Mouse (Mus musculus): ENCODE measurements around the gene Pnldc1. TPM values are rescaled to one million over a fixed set of nuclear protein-coding genes. Genes with fewer than 3 reads are reported as not detected.
"Not testable (repeated sequence)": the region's sequence is repeated elsewhere in the genome, so short reads cannot be mapped to it uniquely, and the experiment has no call there.

The Pnldc1 gene
- polyA plus RNA-seq, 1 experiment from 2014 or later, result 2.4 TPM

DNA sequence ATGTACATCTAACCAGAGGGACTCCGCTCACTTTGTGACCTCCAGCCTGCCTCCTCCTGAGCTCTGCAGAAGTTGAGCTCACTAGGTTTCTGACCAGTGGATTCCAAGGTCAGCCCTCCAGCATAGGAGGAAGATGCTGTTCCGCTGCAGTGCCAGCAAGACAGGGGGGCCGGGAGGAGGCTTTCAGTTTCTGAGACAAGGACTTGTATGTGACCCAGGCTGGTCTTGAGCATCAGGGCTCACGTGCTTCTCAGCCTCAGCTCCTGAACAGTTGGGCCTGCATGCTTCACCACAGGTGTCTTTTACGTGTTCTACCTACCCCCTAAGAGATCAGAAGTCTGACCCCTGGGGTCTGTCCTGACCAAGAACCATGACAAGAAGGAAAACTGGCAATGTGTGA, 21.5 kb upstream of the Pnldc1 start:
- WGBS, result 88% methylated on average over 5 of the region's 5 CpGs
- not testable (repeated sequence) for H3K4me1 ChIP-seq (replicated peaks); H3K9me3 ChIP-seq; H3K4me3 ChIP-seq; H3K27ac ChIP-seq; DNase-seq (ENCODE audit: low spot score); H3K27me3 ChIP-seq (ENCODE audit: insufficient read depth, poor library complexity, severe bottlenecking)
- H3K36me3 ChIP-seq, result peaks cover 19% of the 10 kb centered on the region

DNA sequence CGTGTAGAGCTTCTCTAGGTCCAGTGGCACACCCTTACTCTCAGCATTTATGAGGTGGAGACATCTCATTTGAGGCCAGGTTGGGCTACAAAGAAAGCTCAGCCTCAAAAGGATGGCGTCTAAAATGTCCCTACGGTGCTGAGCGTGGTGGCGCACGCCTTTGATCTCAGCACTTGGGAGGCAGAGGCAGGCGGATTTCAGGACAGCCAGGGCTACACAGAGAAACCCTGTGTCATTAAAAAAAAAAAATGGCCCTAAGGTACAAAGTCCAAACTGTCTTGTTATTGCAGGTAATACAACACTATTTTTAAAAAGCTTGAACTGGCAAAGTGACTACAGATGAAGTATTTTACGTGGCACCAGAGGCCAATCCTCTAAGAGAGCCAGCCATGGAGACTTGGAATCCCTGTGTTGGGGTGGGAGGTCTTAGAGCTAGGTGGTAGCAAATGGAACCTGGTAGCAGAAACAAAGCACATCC, 15.7 kb upstream of the Pnldc1 start:
- DNase-seq (ENCODE audit: low spot score), result no peak

DNA sequence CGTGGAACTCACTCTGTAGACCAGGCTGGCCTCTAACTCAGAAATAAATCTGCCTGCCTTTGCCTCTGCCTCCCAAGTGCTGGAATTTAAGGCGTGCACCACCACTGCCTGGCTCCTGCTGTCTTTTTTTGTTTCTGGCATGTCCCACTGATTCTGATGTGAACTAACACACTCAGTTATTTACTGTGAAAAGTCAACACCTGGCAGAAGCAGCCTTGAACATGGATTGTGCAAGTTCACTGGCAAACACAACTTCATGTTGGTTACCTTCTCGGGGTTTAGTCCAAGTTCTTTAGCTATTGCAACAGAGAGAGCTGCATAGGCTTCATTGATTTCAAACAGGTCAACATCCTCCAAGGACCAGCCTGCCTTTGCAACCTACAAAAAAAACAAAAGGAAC, 15.0 kb upstream of the Pnldc1 start:
- WGBS, result 95% methylated on average over 3 of the region's 3 CpGs
- no peak overlapping the region for H3K4me3 ChIP-seq
- no peaks in the 10 kb centered on the region for H3K9me3 ChIP-seq
- no peak for DNase-seq (ENCODE audit: low spot score)
- peaks cover 84% of the 10 kb centered on the region for H3K36me3 ChIP-seq
- H3K27ac ChIP-seq, result no peak overlapping the region
- H3K4me1 ChIP-seq (replicated peaks), result no peaks in the 10 kb centered on the region
- no peaks in the 10 kb centered on the region for H3K27me3 ChIP-seq (ENCODE audit: insufficient read depth, poor library complexity, severe bottlenecking)

More for the DNA sequence above, 15.7 kb upstream of the Pnldc1 start:
- 91% methylated on average over 8 of the region's 8 CpGs for whole genome bisulfite sequencing
- no peaks in the 10 kb centered on the region for H3K9me3 ChIP-seq
- peaks cover 77% of the 10 kb centered on the region for H3K36me3 ChIP-seq
- H3K27me3 ChIP-seq (ENCODE audit: insufficient read depth, poor library complexity, severe bottlenecking), result no peaks in the 10 kb centered on the region
- H3K4me1 ChIP-seq (replicated peaks), result no peaks in the 10 kb centered on the region
- H3K4me3 ChIP-seq, result no peak overlapping the region
- no peak overlapping the region for H3K27ac ChIP-seq

DNA sequence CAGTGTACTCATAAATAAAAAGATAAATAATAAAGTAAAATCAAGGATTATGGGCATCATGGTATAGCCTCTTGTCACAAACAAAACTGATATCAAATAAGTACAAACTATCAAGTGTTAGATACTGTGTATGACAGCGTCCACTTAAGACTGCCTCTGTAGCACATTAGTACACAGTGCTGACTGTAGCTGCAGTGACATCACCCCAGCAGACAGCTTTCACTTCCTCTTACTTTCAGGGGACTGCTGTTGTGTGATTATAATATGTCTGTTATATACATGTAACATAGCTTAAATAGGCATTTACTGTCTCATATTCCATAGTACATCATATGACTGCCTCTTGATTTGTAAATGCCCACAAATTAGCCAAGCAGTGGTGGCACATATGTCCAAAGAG, 11.0 kb upstream of the Pnldc1 start:
- Histone ChIP-seq H3K9me3 (no peaks in the 10 kb centered on the region), H3K27me3 (ENCODE audit: insufficient read depth, poor library complexity, severe bottlenecking) (no peaks in the 10 kb centered on the region), H3K4me3 (no peak overlapping the region), H3K27ac (no peak overlapping the region), H3K36me3 (peaks cover 87% of the 10 kb centered on the region), H3K4me1 (replicated peaks) (peaks cover 11% of the 10 kb centered on the region)
- 93% methylated on average over 1 of the region's 1 CpGs for WGBS
- DNase-seq (ENCODE audit: low spot score), result no peak

DNA sequence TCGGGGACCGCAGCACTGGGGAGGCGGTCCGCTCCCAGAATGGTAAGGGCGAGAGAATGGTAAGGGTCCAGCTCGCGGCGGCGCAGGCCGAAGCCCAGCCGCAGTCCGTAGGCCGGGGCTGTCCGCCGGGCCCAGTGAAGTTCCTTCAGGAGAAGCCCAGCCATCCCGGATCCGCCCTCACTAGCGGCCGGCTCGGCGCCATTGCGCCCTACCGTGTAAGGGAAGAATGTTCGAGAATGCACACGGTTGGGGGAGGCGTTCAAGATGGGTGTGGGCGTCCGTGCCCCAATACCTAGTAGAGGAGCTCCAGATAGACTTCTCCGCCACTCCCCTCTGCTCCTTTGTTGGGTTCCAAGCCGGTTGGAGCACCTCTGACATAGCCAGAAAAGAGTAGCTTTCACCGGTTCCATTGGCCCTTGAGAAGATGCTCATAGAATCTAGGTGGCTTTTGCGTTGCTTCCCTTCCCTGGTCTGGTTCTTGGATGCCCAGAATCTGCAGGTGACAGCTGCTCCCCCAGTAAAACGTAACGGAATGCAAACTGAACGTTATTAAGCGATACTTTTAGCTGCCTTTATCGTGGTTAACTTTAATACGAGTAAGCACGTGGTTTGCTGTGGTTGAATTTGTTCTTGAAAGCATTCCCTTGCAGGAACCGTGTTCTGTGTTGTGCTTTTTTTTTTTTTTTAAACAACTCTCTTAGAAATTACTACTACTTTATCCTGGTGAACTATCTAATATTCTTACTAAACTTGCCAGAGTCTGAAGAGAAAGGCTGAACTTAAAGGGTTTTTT, 6.8 kb upstream of the Pnldc1 start:
- WGBS, result under 1% methylated on average over 40 of the region's 40 CpGs
- Histone ChIP-seq H3K9me3 (no peaks in the 10 kb centered on the region), H3K4me1 (replicated peaks) (peaks cover 18% of the 10 kb centered on the region), H3K36me3 (peaks cover 71% of the 10 kb centered on the region), H3K27ac (peak overlapping the region; percentile 97), H3K27me3 (ENCODE audit: insufficient read depth, poor library complexity, severe bottlenecking) (no peaks in the 10 kb centered on the region), H3K4me3 (peak overlapping the region; percentile 98)
- no peak for DNase-seq (ENCODE audit: low spot score)

DNA sequence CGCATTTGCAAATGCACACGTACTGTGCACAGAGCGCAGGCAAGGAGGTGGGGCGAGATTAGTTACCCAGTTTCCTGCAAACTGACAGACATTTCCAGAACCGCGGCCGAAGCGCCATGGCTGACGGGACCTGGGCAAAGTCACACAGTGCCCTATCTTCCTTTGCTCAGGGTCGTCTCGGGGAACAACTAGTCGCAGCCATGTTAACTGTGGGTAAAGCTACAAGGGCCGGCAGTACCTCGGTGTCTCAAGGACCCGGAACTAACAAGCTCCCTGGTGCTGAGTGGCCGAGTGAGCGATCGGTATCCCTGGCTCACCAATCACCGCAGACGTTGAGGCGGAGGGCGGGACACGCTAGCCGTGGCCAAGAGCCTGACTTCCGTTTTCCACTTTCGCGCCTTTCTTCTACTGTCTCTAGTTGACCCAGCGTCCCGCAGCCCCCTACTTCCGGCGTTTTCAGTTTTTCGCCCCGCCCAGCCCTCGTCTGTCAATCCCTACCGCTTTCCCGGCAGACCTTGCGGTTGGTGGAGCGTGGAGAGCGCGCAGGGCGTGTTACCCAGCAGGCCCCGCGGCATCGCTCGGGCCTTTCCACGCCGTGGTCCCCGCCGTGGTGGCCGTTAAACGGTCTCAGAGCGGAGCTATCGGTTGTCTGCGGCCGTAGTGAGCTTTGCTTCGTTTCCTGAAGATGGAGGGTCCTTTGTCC, 6.0 kb upstream of the Pnldc1 start, which contains the start of gene Mrpl18:
Gene Mrpl18 (minus strand): TSS at position 465 of the 703 bp plus-strand sequence.
- WGBS, result under 1% methylated on average over 56 of the region's 56 CpGs
- H3K9me3 ChIP-seq, result no peaks in the 10 kb centered on the region
- peaks cover 71% of the 10 kb centered on the region for H3K36me3 ChIP-seq
- H3K4me3 ChIP-seq, result peak within 1 kb of the TSS; percentile 98
- peaks cover 18% of the 10 kb centered on the region for H3K4me1 ChIP-seq (replicated peaks)
- no peaks in the 10 kb centered on the region for H3K27me3 ChIP-seq (ENCODE audit: insufficient read depth, poor library complexity, severe bottlenecking)
- DNase-seq (ENCODE audit: low spot score), result peak; percentile 100
- H3K27ac ChIP-seq, result peak within 1 kb of the TSS; percentile 97

DNA sequence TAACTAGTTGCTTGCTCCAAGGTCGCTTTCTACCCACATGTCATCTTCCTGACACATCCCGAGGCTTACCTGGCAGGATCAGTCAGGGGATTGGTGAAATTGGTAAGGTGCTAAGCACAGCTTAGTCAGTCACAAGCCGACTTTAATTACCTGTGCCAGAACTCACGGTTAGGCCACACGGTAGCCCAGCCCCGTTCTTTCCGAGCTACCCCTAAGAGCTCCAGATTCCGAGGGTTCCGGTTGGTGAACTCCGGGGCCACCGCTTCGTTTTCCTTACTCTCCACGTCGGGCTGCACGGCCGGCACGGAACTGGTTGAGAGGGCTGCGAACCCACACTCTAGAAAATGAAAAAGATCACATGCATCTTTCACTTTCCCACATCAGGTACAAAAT, 5.5 kb upstream of the Pnldc1 start, which contains the start of gene Tcp1:
Gene Tcp1 (plus strand): TSS at position 214 of the 393 bp plus-strand sequence.
- Histone ChIP-seq H3K4me3 (peak within 1 kb of the TSS; percentile 98), H3K4me1 (replicated peaks) (peaks cover 18% of the 10 kb centered on the region), H3K27me3 (ENCODE audit: insufficient read depth, poor library complexity, severe bottlenecking) (no peaks in the 10 kb centered on the region), H3K36me3 (peaks cover 71% of the 10 kb centered on the region), H3K9me3 (no peaks in the 10 kb centered on the region), H3K27ac (peak within 1 kb of the TSS; percentile 97)
- DNase-seq (ENCODE audit: low spot score), result peak; percentile 24
- WGBS, result 2% methylated on average over 18 of the region's 18 CpGs

DNA sequence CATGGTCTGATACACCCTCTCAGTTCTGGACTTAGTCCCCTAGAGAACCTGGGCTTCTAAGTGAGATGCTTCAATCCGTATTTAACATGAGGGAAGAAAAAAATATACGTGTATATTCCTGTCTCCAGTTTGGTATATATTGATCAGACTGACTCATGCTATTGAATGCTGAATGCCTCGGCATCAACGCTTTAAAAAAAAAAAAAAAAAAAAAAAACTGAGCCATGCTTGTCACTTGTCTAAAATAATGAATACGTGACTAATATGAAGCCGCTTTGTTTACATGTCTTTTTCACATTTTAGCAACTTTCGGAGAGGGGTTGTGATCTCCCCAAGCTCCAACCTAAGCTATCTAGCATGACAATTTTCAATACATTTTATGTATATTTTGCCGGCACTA, 361 bp upstream of the Pnldc1 start:
- Histone ChIP-seq H3K9me3 (no peaks in the 10 kb centered on the region), H3K27me3 (ENCODE audit: insufficient read depth, poor library complexity, severe bottlenecking) (no peaks in the 10 kb centered on the region), H3K27ac (no peak overlapping the region), H3K4me1 (replicated peaks) (peaks cover 8% of the 10 kb centered on the region), H3K4me3 (no peak overlapping the region), H3K36me3 (peaks cover 58% of the 10 kb centered on the region)
- no peak for DNase-seq (ENCODE audit: low spot score)
- WGBS, result 89% methylated on average over 8 of the region's 8 CpGs

DNA sequence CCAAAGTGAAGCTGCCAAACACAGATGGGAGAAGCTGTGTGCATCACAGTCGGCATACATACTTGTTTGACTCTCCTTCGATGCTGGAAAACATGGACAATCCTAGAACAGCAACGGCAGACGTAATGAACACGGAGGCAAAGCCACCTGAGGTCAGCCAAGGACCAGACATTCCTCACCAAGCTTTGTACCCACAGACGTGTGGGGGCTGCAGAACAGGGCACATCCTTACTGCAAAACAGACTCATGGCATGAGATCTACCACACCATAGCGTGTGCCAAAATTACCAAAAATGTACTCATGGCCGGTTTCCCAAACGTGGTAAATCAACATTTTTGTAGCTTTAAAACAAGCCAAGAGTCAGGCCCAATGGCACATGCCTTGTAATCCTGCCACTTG, 3.6 kb downstream of the Pnldc1 start:
- no peaks in the 10 kb centered on the region for H3K27me3 ChIP-seq (ENCODE audit: insufficient read depth, poor library complexity, severe bottlenecking)
- WGBS, result 92% methylated on average over 9 of the region's 9 CpGs
- no peak for DNase-seq (ENCODE audit: low spot score)
- peaks cover 14% of the 10 kb centered on the region for H3K4me1 ChIP-seq (replicated peaks)
- no peak overlapping the region for H3K27ac ChIP-seq
- no peak overlapping the region for H3K4me3 ChIP-seq
- peaks cover 56% of the 10 kb centered on the region for H3K36me3 ChIP-seq
- no peaks in the 10 kb centered on the region for H3K9me3 ChIP-seq

DNA sequence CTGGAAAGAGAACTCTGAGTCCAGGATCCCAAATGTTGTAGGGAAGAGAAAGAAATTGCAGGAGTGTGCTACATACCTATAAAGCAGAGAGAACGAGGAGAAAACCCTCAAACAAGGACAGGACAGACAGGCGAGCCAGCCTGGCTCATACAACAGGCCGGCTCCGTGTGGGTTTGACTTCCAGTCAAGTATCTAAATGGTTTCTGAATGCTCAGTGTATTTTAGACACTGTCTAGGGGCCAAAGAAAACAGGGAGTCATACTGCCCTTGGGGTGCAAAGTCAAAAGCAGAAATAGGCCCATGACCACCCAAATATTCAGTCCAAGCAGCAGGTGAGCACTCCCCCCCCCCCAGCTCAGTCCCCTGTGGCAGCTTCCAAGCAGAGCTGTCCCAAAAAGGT, 4.2 kb downstream of the Pnldc1 start:
- no peak overlapping the region for H3K27ac ChIP-seq
- no peak for DNase-seq (ENCODE audit: low spot score)
- H3K4me1 ChIP-seq (replicated peaks), result peaks cover 14% of the 10 kb centered on the region
- H3K27me3 ChIP-seq (ENCODE audit: insufficient read depth, poor library complexity, severe bottlenecking), result no peaks in the 10 kb centered on the region
- H3K4me3 ChIP-seq, result no peak overlapping the region
- WGBS, result 86% methylated on average over 4 of the region's 4 CpGs
- peaks cover 56% of the 10 kb centered on the region for H3K36me3 ChIP-seq
- no peaks in the 10 kb centered on the region for H3K9me3 ChIP-seq

DNA sequence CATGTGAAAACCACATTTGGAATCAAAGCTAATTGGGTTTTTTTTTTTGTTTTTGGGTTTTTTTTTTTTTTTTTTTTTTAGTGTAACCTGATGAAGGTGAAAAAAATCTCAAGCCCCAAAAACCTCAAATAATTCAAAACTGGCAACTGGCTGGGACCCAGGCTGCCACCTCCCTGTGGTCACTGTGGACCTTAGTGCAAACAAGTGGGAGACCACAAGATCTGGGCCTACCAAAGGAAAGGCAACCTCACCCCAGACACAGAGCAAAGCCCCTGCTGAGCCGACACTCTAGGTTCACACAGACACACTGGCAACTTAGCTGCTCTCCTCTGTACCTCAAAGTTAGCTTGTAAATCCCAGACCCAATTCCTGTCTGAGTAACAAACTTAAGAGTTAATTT, 5.7 kb downstream of the Pnldc1 start:
- DNase-seq (ENCODE audit: low spot score), result no peak
- no peaks in the 10 kb centered on the region for H3K27me3 ChIP-seq (ENCODE audit: insufficient read depth, poor library complexity, severe bottlenecking)
- WGBS, result 88% methylated on average over 1 of the region's 1 CpGs
- no peak overlapping the region for H3K27ac ChIP-seq
- peaks cover 53% of the 10 kb centered on the region for H3K36me3 ChIP-seq
- no peaks in the 10 kb centered on the region for H3K9me3 ChIP-seq
- H3K4me1 ChIP-seq (replicated peaks), result peaks cover 14% of the 10 kb centered on the region
- no peak overlapping the region for H3K4me3 ChIP-seq

DNA sequence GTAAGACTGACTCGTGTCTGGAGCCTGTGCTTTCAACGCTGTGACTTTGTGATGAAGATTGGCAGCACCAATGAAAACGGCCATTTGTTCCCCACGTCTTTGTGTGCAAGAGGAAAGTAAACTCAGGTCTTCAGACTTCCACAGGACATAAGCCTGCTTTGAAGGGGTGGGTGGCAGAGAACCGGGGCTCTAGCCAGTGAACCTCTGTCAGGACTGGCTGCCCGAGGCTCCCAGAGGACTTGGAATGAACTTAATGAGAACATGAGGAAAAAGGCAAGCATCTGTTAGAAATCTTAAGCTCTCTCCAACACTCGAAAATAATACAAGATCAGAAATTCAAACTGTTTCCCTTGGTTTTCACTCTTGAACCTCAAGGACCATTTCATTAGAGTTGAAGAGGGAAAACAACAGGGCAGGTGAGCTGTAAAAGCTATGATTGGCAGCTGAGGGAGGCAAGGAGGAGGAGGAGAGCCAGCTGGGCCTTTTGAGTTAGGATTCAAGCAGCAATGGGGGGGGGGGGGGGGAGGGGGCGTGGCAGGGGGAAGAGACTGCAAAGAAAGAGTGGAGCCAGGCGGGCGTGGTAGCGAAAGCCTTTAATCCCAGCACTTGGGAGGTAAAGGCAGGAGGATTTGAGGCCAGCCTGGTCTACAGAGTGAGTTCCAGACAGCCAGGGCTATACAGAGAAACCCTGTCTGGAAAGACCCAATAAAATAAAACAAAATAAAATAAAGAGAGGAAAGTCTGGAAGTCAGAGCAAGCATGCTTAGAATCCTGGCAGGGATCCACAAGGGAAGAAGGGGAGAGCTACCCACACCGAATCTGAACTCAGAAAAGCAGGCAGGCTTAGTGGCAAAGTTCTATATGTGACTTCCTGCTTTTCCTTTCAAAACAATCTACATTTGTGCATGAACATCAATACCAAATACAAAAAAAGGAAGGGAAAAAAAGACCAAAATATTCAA, 6.4 kb downstream of the Pnldc1 start:
- WGBS, result 45% methylated on average over 12 of the region's 12 CpGs
- peak; percentile 31 for DNase-seq (ENCODE audit: low spot score)

More for the DNA sequence above, 6.4 kb downstream of the Pnldc1 start:
- no peaks in the 10 kb centered on the region for H3K27me3 ChIP-seq (ENCODE audit: insufficient read depth, poor library complexity, severe bottlenecking)
- no peaks in the 10 kb centered on the region for H3K9me3 ChIP-seq
- H3K36me3 ChIP-seq, result peaks cover 56% of the 10 kb centered on the region
- peak overlapping the region; percentile 64 for H3K27ac ChIP-seq
- peaks cover 14% of the 10 kb centered on the region for H3K4me1 ChIP-seq (replicated peaks)
- no peak overlapping the region for H3K4me3 ChIP-seq
